Mouse (Mus musculus): ENCODE measurements around the gene Olfr541. TPM values are rescaled to one million over a fixed set of nuclear protein-coding genes. Genes with fewer than 3 reads are reported as not detected.

Gene Olfr541
- not detected for polyA plus RNA-seq (2014; fragmentation: Illumina TruSeq; extraction: RNeasy Lipid Tissue Mini Kit (QIAGEN cat#74804); ENCODE audit: low read depth, low replicate concordance)

GRCm38 (mm10) chr7:140696967-140697366 is at the start of gene Olfr541:
Gene Olfr541, plus strand, starts transcription at chr7:140697267.

GRCm38 (mm10) chr7:140659630-140660029 is 37.4 kb upstream of the Olfr541 start, which contains the start of gene Olfr539:
Gene Olfr539, plus strand, starts transcription at chr7:140659930.

GRCm38 (mm10) chr7:140681651-140682050 is 15.4 kb upstream of the Olfr541 start, which contains the start of gene Olfr45:
Gene Olfr45, plus strand, starts transcription at chr7:140681951.

Other genes starting within 250 kb of the Olfr541 start
- not detected for gene Olfr533, start 233.9 kb upstream of the Olfr541 start, polyA plus RNA-seq (2014; fragmentation: Illumina TruSeq; extraction: RNeasy Lipid Tissue Mini Kit (QIAGEN cat#74804); ENCODE audit: low read depth, low replicate concordance)
- not detected for gene Olfr535, start 213.1 kb upstream of the Olfr541 start, polyA plus RNA-seq (2014; fragmentation: Illumina TruSeq; extraction: RNeasy Lipid Tissue Mini Kit (QIAGEN cat#74804); ENCODE audit: low read depth, low replicate concordance)
- gene Olfr536, start 189.9 kb upstream of the Olfr541 start, polyA plus RNA-seq (2014; fragmentation: Illumina TruSeq; extraction: RNeasy Lipid Tissue Mini Kit (QIAGEN cat#74804); ENCODE audit: low read depth, low replicate concordance), result 0.07 TPM
- gene Olfr538, start 129.4 kb upstream of the Olfr541 start, polyA plus RNA-seq (2014; fragmentation: Illumina TruSeq; extraction: RNeasy Lipid Tissue Mini Kit (QIAGEN cat#74804); ENCODE audit: low read depth, low replicate concordance), result not detected
- not detected for gene Olfr46, start 96.0 kb upstream of the Olfr541 start, polyA plus RNA-seq (2014; fragmentation: Illumina TruSeq; extraction: RNeasy Lipid Tissue Mini Kit (QIAGEN cat#74804); ENCODE audit: low read depth, low replicate concordance)
- not detected for gene Olfr61, start 68.3 kb upstream of the Olfr541 start, polyA plus RNA-seq (2014; fragmentation: Illumina TruSeq; extraction: RNeasy Lipid Tissue Mini Kit (QIAGEN cat#74804); ENCODE audit: low read depth, low replicate concordance)
- gene Olfr53, start 50.8 kb upstream of the Olfr541 start, polyA plus RNA-seq (2014; fragmentation: Illumina TruSeq; extraction: RNeasy Lipid Tissue Mini Kit (QIAGEN cat#74804); ENCODE audit: low read depth, low replicate concordance), result not detected
- not detected for gene Olfr539, start 37.3 kb upstream of the Olfr541 start, polyA plus RNA-seq (2014; fragmentation: Illumina TruSeq; extraction: RNeasy Lipid Tissue Mini Kit (QIAGEN cat#74804); ENCODE audit: low read depth, low replicate concordance)
- gene Olfr45, start 15.3 kb upstream of the Olfr541 start, polyA plus RNA-seq (2014; fragmentation: Illumina TruSeq; extraction: RNeasy Lipid Tissue Mini Kit (QIAGEN cat#74804); ENCODE audit: low read depth, low replicate concordance), result not detected
- gene Cyp2e1, start 66.5 kb downstream of the Olfr541 start, polyA plus RNA-seq (2014; fragmentation: Illumina TruSeq; extraction: RNeasy Lipid Tissue Mini Kit (QIAGEN cat#74804); ENCODE audit: low read depth, low replicate concordance), result 1,170 TPM
- 8.2 TPM for gene Syce1, start 90.6 kb downstream of the Olfr541 start, polyA plus RNA-seq (2014; fragmentation: Illumina TruSeq; extraction: RNeasy Lipid Tissue Mini Kit (QIAGEN cat#74804); ENCODE audit: low read depth, low replicate concordance)
- gene Zfp941, start 124.9 kb downstream of the Olfr541 start, polyA plus RNA-seq (2014; fragmentation: Illumina TruSeq; extraction: RNeasy Lipid Tissue Mini Kit (QIAGEN cat#74804); ENCODE audit: low read depth, low replicate concordance), result 0.36 TPM
- 1.8 TPM for gene Urah, start 137.8 kb downstream of the Olfr541 start, polyA plus RNA-seq (2014; fragmentation: Illumina TruSeq; extraction: RNeasy Lipid Tissue Mini Kit (QIAGEN cat#74804); ENCODE audit: low read depth, low replicate concordance)
- gene Scgb1c1, start 148.3 kb downstream of the Olfr541 start, polyA plus RNA-seq (2014; fragmentation: Illumina TruSeq; extraction: RNeasy Lipid Tissue Mini Kit (QIAGEN cat#74804); ENCODE audit: low read depth, low replicate concordance), result not detected
- 3.4 TPM for gene Odf3, start 150.5 kb downstream of the Olfr541 start, polyA plus RNA-seq (2014; fragmentation: Illumina TruSeq; extraction: RNeasy Lipid Tissue Mini Kit (QIAGEN cat#74804); ENCODE audit: low read depth, low replicate concordance)
- not detected for gene Gm45785, start 159.1 kb downstream of the Olfr541 start, polyA plus RNA-seq (2014; fragmentation: Illumina TruSeq; extraction: RNeasy Lipid Tissue Mini Kit (QIAGEN cat#74804); ENCODE audit: low read depth, low replicate concordance)
- 52.4 TPM for gene Ric8a, start 159.7 kb downstream of the Olfr541 start, polyA plus RNA-seq (2014; fragmentation: Illumina TruSeq; extraction: RNeasy Lipid Tissue Mini Kit (QIAGEN cat#74804); ENCODE audit: low read depth, low replicate concordance)
- 29.9 TPM for gene Bet1l, start 160.3 kb downstream of the Olfr541 start, polyA plus RNA-seq (2014; fragmentation: Illumina TruSeq; extraction: RNeasy Lipid Tissue Mini Kit (QIAGEN cat#74804); ENCODE audit: low read depth, low replicate concordance)
- 79.4 TPM for gene Psmd13, start 184.7 kb downstream of the Olfr541 start, polyA plus RNA-seq (2014; fragmentation: Illumina TruSeq; extraction: RNeasy Lipid Tissue Mini Kit (QIAGEN cat#74804); ENCODE audit: low read depth, low replicate concordance)
- gene Sirt3, start 185.0 kb downstream of the Olfr541 start, polyA plus RNA-seq (2014; fragmentation: Illumina TruSeq; extraction: RNeasy Lipid Tissue Mini Kit (QIAGEN cat#74804); ENCODE audit: low read depth, low replicate concordance), result 24.1 TPM
- gene Cox8b, start 203.2 kb downstream of the Olfr541 start, polyA plus RNA-seq (2014; fragmentation: Illumina TruSeq; extraction: RNeasy Lipid Tissue Mini Kit (QIAGEN cat#74804); ENCODE audit: low read depth, low replicate concordance), result 19.5 TPM
- gene Nlrp6, start 223.6 kb downstream of the Olfr541 start, polyA plus RNA-seq (2014; fragmentation: Illumina TruSeq; extraction: RNeasy Lipid Tissue Mini Kit (QIAGEN cat#74804); ENCODE audit: low read depth, low replicate concordance), result 2.0 TPM
- gene Pgghg, start 244.1 kb downstream of the Olfr541 start, polyA plus RNA-seq (2014; fragmentation: Illumina TruSeq; extraction: RNeasy Lipid Tissue Mini Kit (QIAGEN cat#74804); ENCODE audit: low read depth, low replicate concordance), result 14.7 TPM

All from adipose tissue, adult 10 weeks (tissue).